Mouse (Mus musculus) mature B cell (primary cell): ENCODE results near the gene Zfp322a.
"Not testable (repeated sequence)": the region's sequence is repeated elsewhere in the genome, so short reads cannot be mapped to it uniquely, and the experiment has no call there.

Experiments
- in situ Hi-C: fragments of 300-500 bp; cut with MboI; formaldehyde crosslinking; loops from 2 replicates; pipeline ENCODE4 v1.14.3; 2019

The Zfp322a gene

GRCm38 (mm10) chr13:23368583-23369420 is at the start of gene Zfp322a:
Gene Zfp322a, minus strand, starts transcription at chr13:23369208.
- in situ Hi-C loops: loop anchor here (10.0 kb wide), 1 partner anchor 1314 kb away; no protein-coding TSS in a partner anchor

GRCm38 (mm10) chr13:23412630-23413521 is 43.9 kb upstream of the Zfp322a start:
- in situ Hi-C loops: no loop called here

GRCm38 (mm10) chr13:23412211-23412629 is 43.2 kb upstream of the Zfp322a start:
- in situ Hi-C loops: no loop called here

GRCm38 (mm10) chr13:23411311-23412210 is 42.6 kb upstream of the Zfp322a start:
- in situ Hi-C loops: no loop called here

- in situ Hi-C loops: no loop called here
These were observed 41.6 kb upstream of the Zfp322a start for GRCm38 (mm10) chr13:23410632-23411031.

- in situ Hi-C loops: no loop called here
These were observed 33.6 kb upstream of the Zfp322a start for GRCm38 (mm10) chr13:23402626-23403025.

GRCm38 (mm10) chr13:23401683-23402527 is 32.9 kb upstream of the Zfp322a start:
- in situ Hi-C loops: no loop called here

GRCm38 (mm10) chr13:23400771-23401682 is 32.0 kb upstream of the Zfp322a start:
- in situ Hi-C loops: no loop called here

GRCm38 (mm10) chr13:23396913-23397312 is 27.9 kb upstream of the Zfp322a start:
- in situ Hi-C loops: not testable (repeated sequence)

GRCm38 (mm10) chr13:23396246-23396703 is 27.3 kb upstream of the Zfp322a start:
- in situ Hi-C loops: no loop called here

GRCm38 (mm10) chr13:23395301-23396245 is 26.6 kb upstream of the Zfp322a start:
- in situ Hi-C loops: no loop called here

- in situ Hi-C loops: no loop called here
These were observed 18.5 kb upstream of the Zfp322a start for GRCm38 (mm10) chr13:23387548-23387947.

GRCm38 (mm10) chr13:23383127-23383526 is 14.1 kb upstream of the Zfp322a start:
- in situ Hi-C loops: no loop called here

GRCm38 (mm10) chr13:23372433-23372832 is 3.4 kb upstream of the Zfp322a start:
- in situ Hi-C loops: no loop called here

- in situ Hi-C loops: no loop called here
These were observed 1.1 kb upstream of the Zfp322a start for GRCm38 (mm10) chr13:23370075-23370474.

GRCm38 (mm10) chr13:23369421-23369765 is 385 bp upstream of the Zfp322a start:
- in situ Hi-C loops: loop anchor here (10.0 kb wide), 1 partner anchor 1315 kb away; no protein-coding TSS in a partner anchor

- in situ Hi-C loops: loop anchor here (10.0 kb wide), 1 partner anchor 1307 kb away; no protein-coding TSS in a partner anchor
These were observed 7.5 kb downstream of the Zfp322a start for GRCm38 (mm10) chr13:23361536-23361935.

GRCm38 (mm10) chr13:23354541-23354940 is 14.5 kb downstream of the Zfp322a start:
- in situ Hi-C loops: not testable (repeated sequence)
